Mouse (Mus musculus) thymus, adult 2 months (tissue): ENCODE data around the gene Apex1. TPM values are rescaled to one million over a fixed set of nuclear protein-coding genes. Genes with fewer than 3 reads are reported as not detected.
"Not testable (repeated sequence)": the region's sequence is repeated elsewhere in the genome, so short reads cannot be mapped to it uniquely, and the experiment has no call there.

Experiments used
- DNase-seq: peaks from one replicate; pipeline ENCODE4 v3.0.0; 2021
- H3K27ac ChIP-seq: fragments of 200-500 bp; 2 replicates; pipeline ENCODE4 v1.5.1; 2012; ENCODE audit warnings: low read length, control low read depth; ENCODE audit not compliant: control insufficient read depth, insufficient read depth
- H3K27me3 ChIP-seq: fragments of 200-500 bp; 2 replicates; pipeline ENCODE4 v1.6.1; 2012; ENCODE audit warnings: mild to moderate bottlenecking, low read length, moderate library complexity, mixed read lengths; ENCODE audit not compliant: control insufficient read depth, insufficient read depth
- H3K36me3 ChIP-seq: fragments of 200-500 bp; 2 replicates; pipeline ENCODE4 v1.6.1; 2012; ENCODE audit warnings: mild to moderate bottlenecking, low read length, moderate library complexity; ENCODE audit not compliant: control insufficient read depth, insufficient read depth
- H3K4me1 ChIP-seq: fragments of 200-500 bp; replicated peaks from 2 replicates; pipeline ENCODE4 v1.6.1; 2012; ENCODE audit warnings: low read length; ENCODE audit not compliant: control insufficient read depth, insufficient read depth
- H3K4me3 ChIP-seq: fragments of 200-500 bp; 2 replicates; pipeline ENCODE4 v1.5.1; 2012; ENCODE audit warnings: mild to moderate bottlenecking, low read length, control low read depth, moderate library complexity; ENCODE audit not compliant: control insufficient read depth, insufficient read depth
- CTCF ChIP-seq: fragments of 200-500 bp; IDR thresholded peaks from 2 replicates; pipeline ENCODE4 v1.5.1; 2012; ENCODE audit warnings: mild to moderate bottlenecking, control low read depth, low read length, moderate library complexity, borderline replicate concordance; ENCODE audit not compliant: control insufficient read depth, poor library complexity, insufficient read depth; ENCODE audit errors: extremely low read depth
- POLR2A ChIP-seq: fragments of 200-500 bp; IDR thresholded peaks from 2 replicates; pipeline ENCODE4 v1.6.1; 2012; ENCODE audit warnings: mild to moderate bottlenecking, low read length, control low read depth, moderate library complexity; ENCODE audit not compliant: control insufficient read depth, poor library complexity, insufficient read depth; ENCODE audit errors: extremely low read depth
- WGBS: fragments of 180-500 bp; shearing (Covaris S2); methylation state at CpG from one replicate; pipeline ENCODE4 v1.1.7; 2018; 5-methylcytosine and 5-hydroxymethylcytosine counted together
- polyA plus RNA-seq: library from polyadenylated mRNA; depleted of rRNA; stranded (reverse); fragments of >200 nt; gene quantifications from 2 replicates; pipeline ENCODE4 v1.2.3, GENCODE M21; 2012

Gene Apex1
- polyA plus RNA-seq, 1 experiment, result 54.1 TPM

DNA sequence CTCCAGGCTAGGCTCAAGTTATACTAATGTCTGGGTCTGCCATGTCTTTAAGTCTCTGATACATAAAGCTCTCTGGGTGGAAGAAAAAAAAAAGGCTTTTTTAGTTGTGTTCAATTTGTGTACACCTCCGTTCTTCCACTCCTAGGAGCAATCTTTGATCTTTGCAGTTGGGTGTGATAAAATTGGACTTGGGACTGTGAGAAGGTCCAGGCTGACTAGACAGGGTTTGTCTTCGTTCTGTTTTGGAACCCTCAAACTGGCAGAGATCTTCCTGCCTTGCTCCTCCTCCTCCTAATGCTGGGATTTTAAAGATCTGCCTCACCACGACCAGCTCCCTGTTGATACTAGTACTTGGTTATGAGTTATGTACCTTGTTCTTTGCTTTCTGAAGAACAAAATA lies 32.4 kb downstream of the Apex1 start:
- not testable (repeated sequence) for H3K4me1 ChIP-seq, H3K36me3 ChIP-seq, H3K27me3 ChIP-seq, DNase-seq, H3K27ac ChIP-seq, H3K4me3 ChIP-seq
- WGBS, result 77% methylated on average over 3 of the region's 3 CpGs

DNA sequence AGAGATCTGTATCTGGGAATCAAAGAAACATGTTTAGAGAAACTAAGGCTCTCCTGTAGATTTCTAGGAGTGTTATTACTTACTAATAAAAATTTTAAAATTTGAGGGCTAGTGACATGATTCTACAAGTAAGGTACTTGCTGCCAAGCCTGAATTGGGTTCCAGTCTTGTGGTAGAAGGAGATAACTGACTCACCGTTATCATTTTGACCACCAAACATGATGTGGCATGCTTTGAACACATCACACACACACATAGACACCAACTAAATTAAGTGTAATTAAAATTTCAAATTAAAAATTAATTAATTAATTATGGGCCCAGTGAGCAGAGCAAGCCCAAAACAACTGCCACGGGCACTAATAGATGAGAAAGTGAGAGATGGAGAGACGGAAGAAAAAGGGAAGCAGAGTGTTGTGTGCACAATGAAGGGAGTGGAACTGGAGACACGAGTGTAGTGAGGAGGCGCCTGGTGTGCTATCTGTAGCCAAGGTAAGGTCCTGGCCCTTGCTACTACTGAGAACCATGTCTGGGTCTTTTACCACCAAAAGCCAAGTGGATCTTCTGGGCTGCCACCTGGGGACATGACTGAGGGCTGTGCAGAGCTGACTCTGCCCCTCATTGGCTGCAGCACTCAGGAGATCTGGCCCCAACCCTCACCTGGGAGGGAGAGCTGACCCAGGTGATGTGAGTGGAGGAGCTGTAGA lies 33.7 kb downstream of the Apex1 start:
- not testable (repeated sequence) for DNase-seq, H3K36me3 ChIP-seq, H3K27ac ChIP-seq, H3K27me3 ChIP-seq, H3K4me3 ChIP-seq, H3K4me1 ChIP-seq
- 91% methylated on average over 5 of the region's 5 CpGs for WGBS

DNA sequence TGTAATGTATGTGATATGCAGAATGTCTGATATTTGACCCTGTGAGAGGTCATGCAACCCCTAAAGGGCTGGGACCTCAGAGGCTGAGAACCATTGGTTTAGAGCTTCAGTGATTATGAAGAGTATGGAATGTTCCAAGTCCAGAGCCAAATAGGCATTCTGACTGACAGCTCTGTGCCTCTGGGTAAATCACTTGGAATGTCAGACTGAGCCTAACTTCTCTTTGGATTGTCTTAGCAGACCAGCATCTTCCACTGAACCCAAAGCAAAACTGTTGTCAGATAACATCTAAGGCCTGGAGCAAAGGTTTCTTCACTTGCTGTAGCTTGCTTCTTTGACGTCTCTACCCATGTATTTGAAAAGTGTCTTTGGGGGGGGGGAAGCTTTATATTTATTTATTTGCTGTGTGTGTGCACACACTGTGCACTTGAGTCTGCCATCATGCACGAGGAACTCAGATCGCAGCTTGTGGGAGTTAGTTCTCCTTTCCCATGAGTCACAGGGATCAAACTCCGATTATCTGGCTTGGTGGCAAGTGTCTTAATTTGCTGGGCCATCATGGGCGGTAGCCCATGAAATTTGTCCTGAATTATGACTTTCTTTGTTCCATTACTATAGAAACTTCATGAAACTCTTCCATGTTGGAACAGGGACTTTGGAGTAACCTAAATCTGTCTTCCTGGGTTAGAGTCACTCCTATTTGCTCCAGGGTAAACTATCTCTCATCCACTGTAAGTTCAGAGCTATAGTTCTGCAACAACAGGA lies 43.6 kb downstream of the Apex1 start:
- H3K36me3 ChIP-seq, result no peaks in the 10 kb centered on the region
- H3K4me1 ChIP-seq, result peaks cover 11% of the 10 kb centered on the region
- WGBS, result 96% methylated on average over 5 of the region's 5 CpGs
- TF ChIP-seq CTCF (no peak), POLR2A (no peak)
- no peak for DNase-seq
- H3K27ac ChIP-seq, result no peak overlapping the region
- H3K4me3 ChIP-seq, result no peak overlapping the region
- no peaks in the 10 kb centered on the region for H3K27me3 ChIP-seq

DNA sequence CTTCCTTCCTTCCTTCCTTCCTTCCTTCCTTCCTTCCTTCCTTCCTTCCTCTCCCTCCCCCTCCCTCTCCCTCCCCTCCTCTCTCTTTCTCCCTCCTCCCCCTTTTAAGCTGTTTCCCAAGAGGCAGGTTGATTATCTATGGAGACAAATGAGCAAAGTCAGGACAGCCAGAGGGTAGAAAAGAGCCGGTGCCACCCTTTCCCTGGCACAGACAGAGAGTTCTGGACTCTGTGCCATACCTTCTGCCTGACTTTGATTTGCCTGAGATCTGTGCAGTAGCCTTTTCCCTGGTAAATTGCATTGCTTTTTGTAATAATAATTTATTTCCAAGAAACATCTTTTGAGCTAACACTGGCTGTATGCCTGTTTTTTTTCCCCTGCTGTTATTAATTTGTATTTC lies 44.3 kb downstream of the Apex1 start:
- TF ChIP-seq POLR2A, result no peak
- no peak for TF ChIP-seq CTCF
- WGBS, result 84% methylated on average over 1 of the region's 1 CpGs
- H3K4me1 ChIP-seq, result peaks cover 11% of the 10 kb centered on the region
- H3K27me3 ChIP-seq, result no peaks in the 10 kb centered on the region
- DNase-seq, result no peak
- H3K4me3 ChIP-seq, result no peak overlapping the region
- H3K36me3 ChIP-seq, result no peaks in the 10 kb centered on the region
- H3K27ac ChIP-seq, result no peak overlapping the region

DNA sequence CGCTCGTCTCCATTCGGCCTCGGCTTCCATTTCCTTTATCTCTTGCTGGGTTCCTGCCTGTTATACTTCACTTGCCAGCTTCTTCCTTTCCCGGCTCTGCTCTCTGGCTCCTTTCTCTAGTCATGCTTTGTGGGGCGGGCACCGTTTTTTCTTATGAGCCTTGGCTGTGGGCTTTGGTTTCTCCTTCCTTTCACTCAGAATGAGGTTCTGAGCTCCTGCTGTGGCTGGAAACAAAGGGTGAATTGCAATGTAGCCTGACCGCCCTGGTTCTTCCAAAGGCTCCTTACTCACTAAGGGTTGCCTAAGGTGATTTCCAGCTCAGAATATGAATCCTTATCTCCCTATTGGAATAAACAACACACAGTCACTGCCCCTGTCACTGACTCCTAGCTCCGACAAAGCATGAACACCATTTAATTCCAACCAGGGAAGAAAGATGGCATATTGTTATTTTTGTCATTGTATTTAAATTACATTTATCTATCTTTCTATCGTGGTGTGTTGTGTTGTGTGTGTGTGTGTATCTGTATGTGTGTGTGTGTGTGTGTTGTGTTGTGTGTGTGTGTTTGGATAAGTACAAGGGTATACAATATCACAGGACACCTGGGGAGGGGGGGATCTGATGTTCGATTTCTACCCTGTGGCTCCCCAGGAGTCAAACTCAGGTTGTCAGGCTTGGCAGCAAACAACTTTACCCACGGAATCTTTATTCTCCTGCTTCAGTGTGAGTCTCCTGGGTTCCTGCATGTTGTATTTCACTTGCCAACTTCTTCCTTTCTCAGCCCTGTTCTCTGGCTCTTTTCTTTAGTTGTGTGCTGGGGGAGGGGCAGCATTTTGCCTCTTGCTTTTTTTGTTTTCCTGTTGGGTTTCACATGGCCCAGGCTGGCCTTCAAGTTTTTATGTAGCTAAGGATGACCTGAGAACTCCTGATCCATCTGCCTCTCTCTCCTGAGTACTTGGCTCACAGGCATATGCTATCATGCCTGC lies 45.1 kb downstream of the Apex1 start:
- WGBS, result 30% methylated on average over 12 of the region's 12 CpGs
- DNase-seq, result no peak
- TF ChIP-seq CTCF (no peak), POLR2A (no peak)
- Histone ChIP-seq H3K4me1 (peaks cover 11% of the 10 kb centered on the region), H3K4me3 (no peak overlapping the region), H3K27me3 (no peaks in the 10 kb centered on the region), H3K27ac (no peak overlapping the region), H3K36me3 (no peaks in the 10 kb centered on the region)

DNA sequence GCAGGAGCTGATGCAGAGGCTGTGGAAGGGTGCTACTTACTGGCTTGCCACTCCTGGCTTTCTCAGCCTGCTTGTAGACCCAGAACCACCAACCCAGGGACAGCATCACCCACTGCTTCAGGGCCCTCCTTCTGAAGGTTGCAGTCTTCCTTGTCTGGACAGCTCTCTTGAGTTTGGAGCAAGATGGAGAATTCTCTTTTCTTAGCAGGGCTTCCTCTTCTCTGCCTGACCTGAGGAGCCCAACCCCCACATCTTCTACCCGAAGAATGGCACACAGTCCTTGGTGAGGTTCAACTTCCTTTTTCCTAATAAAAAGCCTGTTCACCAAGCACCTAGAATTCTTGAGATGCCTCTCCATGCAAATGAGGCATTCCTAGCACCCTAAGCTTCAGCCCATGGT lies 46.1 kb downstream of the Apex1 start:
- TF ChIP-seq POLR2A (no peak), CTCF (no peak)
- WGBS, result 14% methylated on average over 1 of the region's 1 CpGs

DNA sequence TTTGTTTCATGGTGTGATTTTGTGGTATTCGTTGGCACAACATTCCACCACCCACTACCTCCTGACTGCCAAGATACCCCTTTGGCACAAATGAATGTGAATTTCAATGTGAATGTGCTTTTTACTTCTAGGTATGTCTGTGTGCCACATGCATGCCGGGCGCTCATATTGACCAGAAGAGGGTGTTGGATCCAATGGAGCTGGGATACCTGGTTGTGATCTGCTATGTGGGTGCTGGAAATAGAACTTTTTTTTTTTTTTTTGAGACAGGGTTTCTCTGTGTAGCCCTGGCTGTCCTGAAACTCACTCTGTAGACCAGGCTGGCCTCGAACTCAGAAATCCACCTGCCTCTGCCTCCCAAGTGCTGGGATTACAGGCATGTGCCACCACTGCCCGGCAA lies 48.3 kb downstream of the Apex1 start:
- H3K27me3 ChIP-seq, H3K4me3 ChIP-seq, H3K27ac ChIP-seq, DNase-seq, H3K36me3 ChIP-seq: not testable (repeated sequence)
- WGBS, result 96% methylated on average over 5 of the region's 5 CpGs
- peaks cover 11% of the 10 kb centered on the region for H3K4me1 ChIP-seq

More for the DNA sequence above, 46.1 kb downstream of the Apex1 start:
- H3K27me3 ChIP-seq, result no peaks in the 10 kb centered on the region
- H3K4me3 ChIP-seq, result no peak overlapping the region
- H3K27ac ChIP-seq, result no peak overlapping the region
- no peak for DNase-seq
- H3K4me1 ChIP-seq, result peaks cover 11% of the 10 kb centered on the region
- H3K36me3 ChIP-seq, result no peaks in the 10 kb centered on the region
